In genomic region chr15:80886361-80887156, GRCm38 (mm10) we compare ENCODE assay signal across 27 mouse cellular contexts.
DNase-seq lines count a peak whose midpoint lies in the region; ATAC-seq lines count a peak whose summit lies in the region.
"Had no signal": no experiment of that assay in that cellular context is flagged by ENCODE, and none has a peak within 500 bp of the region (broad histone marks: within the 10 kb centered on the region; RNA-seq: fewer than 3 reads in every experiment).

No protein-coding gene starts in this region.

- H3K27me3 ChIP-seq in midbrain, embryonic 13.5 days = no peaks in the 10 kb centered on the region
- H3K27me3 ChIP-seq: embryonic facial prominence, embryonic 13.5 days; limb, embryonic 13.5 days; lung, embryonic 15.5 days; neural tube, embryonic 12.5 days had no signal

- H3K4me2 ChIP-seq in midbrain, embryonic 13.5 days (replicated peaks) = no peak overlapping the region
- H3K4me2 ChIP-seq: embryonic facial prominence, embryonic 13.5 days; limb, embryonic 13.5 days; liver, embryonic 11.5 days; lung, embryonic 15.5 days; midbrain, embryonic 11.5 days; neural tube, embryonic 12.5 days had no signal

- H3K4me3 ChIP-seq in midbrain, embryonic 13.5 days (replicated peaks) = no peak overlapping the region
- H3K4me3 ChIP-seq: embryonic facial prominence, embryonic 13.5 days; forebrain, embryonic 10.5 days; gastrocnemius, adult 2 months; hindbrain, embryonic 10.5 days; layer of hippocampus, adult 2 months; left cerebral cortex, adult 2 months; limb, embryonic 13.5 days; lung, embryonic 15.5 days; myocyte; neural tube, embryonic 12.5 days had no signal

- H3K27ac ChIP-seq in midbrain, embryonic 13.5 days = no peak overlapping the region
- H3K27ac ChIP-seq: embryonic facial prominence, embryonic 13.5 days; forebrain, embryonic 10.5 days; gastrocnemius, adult 2 months; hindbrain, embryonic 10.5 days; hindbrain, postnatal 0 days; layer of hippocampus, adult 2 months; left cerebral cortex, adult 2 months; limb, embryonic 13.5 days; lung, embryonic 15.5 days; neural tube, embryonic 12.5 days had no signal

- no peak overlapping the region for H3K9ac ChIP-seq in midbrain, embryonic 13.5 days (replicated peaks)
- H3K9ac ChIP-seq: embryonic facial prominence, embryonic 13.5 days; limb, embryonic 13.5 days; lung, embryonic 15.5 days; neural tube, embryonic 12.5 days had no signal

- ATAC-seq in megakaryocyte, adult 5-6 weeks (ENCODE audit: poor library complexity, severe bottlenecking) = no peak
- no peak for ATAC-seq in midbrain, embryonic 13.5 days
- ATAC-seq: forebrain, embryonic 16.5 days; hindbrain, postnatal 0 days; intestine, embryonic 16.5 days had no signal

- 91% methylated on average over 1 of the region's 1 CpGs for WGBS in midbrain, embryonic 13.5 days

- DNase-seq in 3T3-L1 (ENCODE audit: low read depth, low spot score) (peak; percentile 71), 416B (ENCODE audit: low read depth) (peak; percentile 63)
- DNase-seq in cerebellum, adult 11-12 months = peak; percentile 60
- peak; percentile 61 for DNase-seq in cerebellum, adult 9-11 months
- no peak for DNase-seq in left cerebral cortex, adult 8-10 months (ENCODE audit: low spot score in 2 of 2)
- no peak for DNase-seq in layer of hippocampus, adult 18-20 months (ENCODE audit: low spot score in 2 of 2)
- DNase-seq: gastrocnemius, adult 2 months; heart, postnatal 14 days; kidney, postnatal 14 days; right cerebral cortex, adult 18-20 months; spleen, adult 18-20 months had no signal

- H3K36me3 ChIP-seq in midbrain, embryonic 13.5 days = peaks cover 80% of the 10 kb centered on the region

- H3K4me1 ChIP-seq in midbrain, embryonic 13.5 days (replicated peaks) = no peaks in the 10 kb centered on the region
- H3K4me1 ChIP-seq: forebrain, embryonic 10.5 days; hindbrain, embryonic 10.5 days; limb, embryonic 13.5 days; lung, embryonic 15.5 days; neural tube, embryonic 12.5 days had no signal

- H3K9me3 ChIP-seq in midbrain, embryonic 13.5 days = no peaks in the 10 kb centered on the region
- H3K9me3 ChIP-seq: embryonic facial prominence, embryonic 13.5 days; forebrain, embryonic 10.5 days; hindbrain, embryonic 10.5 days; limb, embryonic 13.5 days; lung, embryonic 15.5 days; neural tube, embryonic 12.5 days had no signal

Comparison
In these comparisons a context has a peak if more than half of its experiments do, and no peak if none do; other contexts are left out.
1. DNase-seq: peak in 3T3-L1 (single experiment), 416B (single experiment), cerebellum, adult 11-12 months (single experiment) and cerebellum, adult 9-11 months (single experiment); none in left cerebral cortex, adult 8-10 months (0 of 2) and layer of hippocampus, adult 18-20 months (0 of 2).